Mouse (Mus musculus) layer of hippocampus, adult 8-10 months (tissue): Measurements from ENCODE around the gene Fam149a. TPM values are rescaled to one million over a fixed set of nuclear protein-coding genes. Genes with fewer than 3 reads are reported as not detected.

Experiments used
- DNase-seq, 2 experiments: peaks; one replicate each; pipeline ENCODE4 v3.0.0; 2022; ENCODE audit warnings: low spot score in 2 of 2
- total RNA-seq, 4 experiments: library from RNA; stranded (reverse); gene quantifications; 2 replicates each; pipeline ENCODE4 v1.2.4; 2022

Fam149a gene
- 10 to 100 TPM; 11.4 to 16.4 (median 14.7) TPM for total RNA-seq

- DNase-seq = no peak
Measured at GRCm38 (mm10) chr8:45381963-45382347, at the start of gene Fam149a. TSS of gene Fam149a (minus strand) at chr8:45382291.

GRCm38 (mm10) chr8:45420151-45420550 lies 38.1 kb upstream of the Fam149a start:
- DNase-seq = no peak

- no peak for DNase-seq
Measured at GRCm38 (mm10) chr8:45414965-45415364, 32.9 kb upstream of the Fam149a start.

DNA sequence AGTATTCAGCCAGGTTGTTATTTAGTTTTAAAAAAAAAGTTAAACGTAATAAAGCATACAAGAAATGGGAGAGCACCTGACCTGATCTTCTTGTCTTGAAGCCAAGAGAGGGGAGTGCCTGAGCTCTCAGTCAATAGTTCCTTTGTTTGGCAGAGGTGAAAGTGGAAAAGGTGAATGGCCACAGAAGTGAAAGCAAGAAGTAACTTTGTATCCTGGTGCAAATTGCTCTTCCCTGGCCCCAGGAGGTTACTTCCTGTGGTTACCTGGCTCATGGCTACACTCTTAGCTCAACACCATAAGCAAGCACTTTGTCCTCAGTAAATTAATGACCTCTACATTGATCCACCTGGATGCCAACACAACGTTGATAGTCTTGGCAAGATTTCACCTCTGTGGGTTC lies 28.8 kb upstream of the Fam149a start, which contains the start of gene Tlr3:
Tlr3 (minus strand) TSS at position 199 of the 400 bp plus-strand sequence.
- DNase-seq = no peak

DNA sequence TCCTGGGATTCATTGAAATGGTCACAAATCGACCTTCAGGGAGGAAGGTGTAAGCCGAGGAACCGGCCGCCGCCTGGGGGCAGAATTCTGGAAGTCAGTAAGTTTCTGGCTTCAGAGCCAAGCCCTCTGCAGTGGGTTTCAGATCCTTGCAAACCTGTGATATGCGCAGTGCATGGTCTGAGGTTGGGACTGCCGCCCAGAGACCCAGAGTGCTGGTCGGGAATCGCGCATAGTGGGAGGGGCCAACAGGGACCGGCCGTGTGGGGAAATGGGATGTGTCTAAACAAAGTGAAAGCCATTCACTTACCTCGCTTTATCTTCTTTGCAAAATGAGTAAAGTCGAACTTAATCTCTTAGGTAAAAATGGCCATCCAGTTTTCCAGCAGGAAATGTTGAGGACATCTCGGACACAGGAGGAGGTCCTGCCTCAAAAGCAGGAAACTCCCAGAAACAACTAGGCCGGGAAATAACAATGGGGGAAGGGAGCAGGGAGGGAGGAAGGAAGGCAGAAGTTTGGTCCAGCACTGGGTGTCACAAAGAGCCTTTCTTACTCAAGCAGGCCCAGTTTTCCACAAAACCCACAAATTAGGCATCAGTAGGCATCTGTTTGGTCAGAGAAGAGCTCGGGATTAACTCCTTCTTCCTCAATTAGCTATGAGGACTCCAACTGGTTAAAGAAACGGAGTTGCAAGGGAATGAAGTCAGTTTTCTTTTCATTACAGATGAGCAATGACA lies 28.2 kb upstream of the Fam149a start:
- DNase-seq = peak; percentile 19 to 32

GRCm38 (mm10) chr8:45409702-45410101 lies 27.6 kb upstream of the Fam149a start:
- DNase-seq = no peak

DNA sequence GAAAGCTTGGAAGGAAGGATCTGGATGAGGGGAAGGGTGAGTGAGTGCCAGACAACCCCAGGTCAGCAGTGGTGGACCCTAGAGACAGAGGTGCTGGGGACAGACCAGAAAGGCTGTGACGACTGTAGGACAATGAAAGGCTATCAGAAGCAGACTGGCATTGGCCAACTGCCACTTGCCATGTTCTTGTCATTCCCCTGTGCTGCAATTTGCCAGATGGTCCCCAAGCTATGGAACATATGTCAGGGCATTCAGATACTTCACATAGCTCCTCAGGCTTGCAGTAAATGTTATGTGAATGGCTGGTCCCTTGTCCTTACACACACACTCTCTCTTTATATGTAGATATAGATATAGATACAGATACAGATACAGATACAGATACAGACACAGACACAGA lies 1.2 kb upstream of the Fam149a start:
- DNase-seq = no peak

DNA sequence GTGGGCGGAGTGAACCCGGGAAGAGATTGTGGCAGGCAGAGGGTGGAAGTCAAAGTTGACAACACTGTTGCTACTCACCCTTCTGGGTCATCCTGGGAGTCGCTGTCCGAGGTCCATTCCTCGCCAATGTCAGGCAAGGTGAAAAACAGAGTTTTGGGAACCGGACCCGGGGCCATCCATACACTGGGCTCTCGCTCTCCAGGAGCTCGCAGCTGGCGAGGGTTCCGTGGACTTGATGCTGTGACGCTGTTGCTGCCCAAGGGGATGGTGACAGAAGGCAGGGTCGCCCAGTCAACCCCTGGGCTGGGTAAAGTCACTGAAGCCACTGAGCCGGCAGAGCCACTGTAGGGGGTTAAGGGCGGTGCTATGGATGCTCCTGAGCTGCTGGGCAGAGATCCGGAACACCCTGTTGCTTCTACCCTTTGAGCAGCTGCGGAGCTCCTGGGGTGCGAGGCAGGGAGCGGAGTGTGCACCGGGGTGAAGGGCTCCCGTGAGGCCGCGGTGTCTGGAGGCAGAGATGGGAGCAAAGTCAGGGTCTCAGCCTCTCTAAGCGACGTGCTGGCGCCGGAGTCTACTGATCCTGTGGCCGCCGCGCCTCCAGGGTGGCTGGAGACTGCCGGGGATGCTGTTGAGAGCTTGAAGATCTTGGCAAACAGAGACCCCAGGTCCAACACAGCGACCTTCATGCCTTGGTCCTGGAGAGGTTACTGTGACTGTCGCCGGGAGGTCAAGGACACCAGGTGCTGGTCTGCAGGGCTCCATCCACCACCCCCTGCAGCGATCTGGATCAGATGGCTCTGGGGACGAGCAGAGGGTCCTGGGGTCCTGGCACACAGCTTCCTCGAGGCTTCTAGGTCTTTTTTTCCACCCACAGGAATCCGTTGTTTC lies 772 bp downstream of the Fam149a start:
- no peak for DNase-seq

GRCm38 (mm10) chr8:45380598-45380997 lies 1.5 kb downstream of the Fam149a start:
- DNase-seq = no peak

DNA sequence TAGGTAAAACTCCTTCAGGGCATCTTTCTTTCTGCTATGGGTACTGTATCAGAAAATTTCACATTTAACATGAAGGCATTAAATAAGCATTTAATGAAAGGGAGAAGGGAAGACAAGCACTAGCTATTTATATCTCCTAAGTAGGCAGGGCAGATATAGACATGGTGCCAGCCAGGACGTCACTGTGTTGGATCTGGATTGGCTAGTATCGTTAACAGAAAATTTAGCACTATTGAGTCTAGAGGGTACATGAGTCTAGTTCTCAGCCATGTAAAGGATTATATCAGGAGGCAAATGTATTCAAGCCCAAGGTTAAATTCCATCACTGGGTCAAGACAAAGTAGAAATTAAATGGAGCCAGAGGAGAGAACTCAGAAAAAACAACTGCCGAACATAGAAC lies 8.0 kb downstream of the Fam149a start:
- no peak for DNase-seq

DNA sequence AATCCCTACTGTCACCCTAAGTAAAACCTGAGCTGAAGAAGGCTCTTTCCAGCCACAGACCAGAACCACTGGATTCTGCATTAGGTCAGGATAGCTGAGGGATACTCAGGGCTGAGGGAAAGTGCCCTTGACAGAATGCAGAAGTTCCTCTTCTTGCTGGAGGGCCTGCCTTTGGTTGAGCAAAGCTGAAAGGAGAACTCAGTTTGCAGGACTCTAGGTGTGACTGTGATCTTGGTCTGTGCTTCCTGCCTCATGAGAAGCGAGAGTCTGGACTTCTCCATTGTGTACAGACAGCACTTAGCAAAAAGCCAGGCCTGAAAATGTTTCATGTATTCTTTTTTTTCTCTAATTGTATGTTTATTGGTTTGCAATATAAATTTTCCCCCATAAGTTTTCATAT lies 14.9 kb downstream of the Fam149a start:
- no peak for DNase-seq

GRCm38 (mm10) chr8:45363220-45363619 lies 18.9 kb downstream of the Fam149a start:
- DNase-seq = no peak

GRCm38 (mm10) chr8:45362323-45362722 lies 19.8 kb downstream of the Fam149a start:
- DNase-seq = peak in 1 of 2 experiments; percentile 12

GRCm38 (mm10) chr8:45359091-45359605 lies 22.9 kb downstream of the Fam149a start:
- DNase-seq = no peak

DNA sequence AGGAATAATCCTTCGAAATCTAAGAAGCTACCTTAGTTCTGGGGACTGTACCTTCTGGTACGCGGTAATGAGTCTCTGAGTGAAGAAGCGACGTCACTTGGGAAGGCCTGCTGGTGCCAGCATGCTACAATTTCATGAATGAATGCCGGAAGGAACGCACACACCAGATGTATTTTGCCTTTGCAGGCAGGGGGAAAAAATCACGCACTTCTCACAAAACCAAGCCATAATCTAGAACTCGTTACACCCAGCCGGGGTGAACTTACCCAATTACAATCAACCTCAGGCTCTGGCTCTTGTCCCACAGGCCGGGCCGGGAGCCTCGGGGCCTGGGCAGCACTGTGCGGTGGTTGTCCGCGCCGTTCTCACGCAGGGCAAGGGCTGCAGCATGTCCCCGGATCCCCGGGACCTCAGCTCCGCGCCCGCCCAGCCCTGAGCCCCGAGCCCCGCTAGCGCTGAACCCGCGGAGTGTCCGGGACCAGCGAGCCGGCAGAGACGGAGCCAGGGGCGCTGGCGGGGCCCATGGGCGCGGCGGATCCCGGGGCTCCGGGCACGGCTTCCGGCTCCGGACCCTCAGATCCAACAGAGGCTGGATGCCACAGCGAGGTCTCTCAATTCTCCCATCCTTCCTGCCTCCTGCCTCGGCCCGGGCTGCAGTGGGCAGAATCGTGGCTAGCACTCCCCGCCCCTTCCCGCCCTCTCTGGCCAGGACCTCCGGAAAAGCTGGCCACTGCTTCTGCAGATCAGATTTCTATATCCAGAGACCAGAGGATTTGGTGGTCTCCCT lies 23.8 kb downstream of the Fam149a start:
- peak in 1 of 2 experiments; percentile 39 for DNase-seq

- DNase-seq = no peak
Measured at GRCm38 (mm10) chr8:45355809-45356208, 26.3 kb downstream of the Fam149a start.

- peak in 1 of 2 experiments; percentile 71 for DNase-seq
Measured at GRCm38 (mm10) chr8:45345031-45345430, 37.1 kb downstream of the Fam149a start.

DNA sequence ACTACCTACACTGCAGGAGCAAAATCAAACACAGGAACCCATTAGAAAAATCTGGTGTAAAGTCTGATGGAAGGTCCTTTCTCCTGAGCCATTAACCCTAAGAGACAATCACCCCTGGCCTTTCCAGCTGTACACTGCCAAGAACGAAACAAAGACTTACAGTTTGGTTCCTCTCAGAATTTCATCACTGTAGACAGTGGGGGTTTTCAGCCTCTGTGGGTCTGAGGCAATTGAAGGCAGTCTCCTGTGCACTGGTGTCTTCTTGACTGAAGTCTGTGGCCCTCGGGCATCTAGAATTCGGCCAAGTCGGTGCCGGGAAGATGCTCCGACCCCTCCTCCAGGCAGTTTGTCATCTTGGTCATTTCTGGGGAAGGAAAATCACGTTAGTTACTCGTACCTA lies 37.8 kb downstream of the Fam149a start:
- DNase-seq = no peak

DNA sequence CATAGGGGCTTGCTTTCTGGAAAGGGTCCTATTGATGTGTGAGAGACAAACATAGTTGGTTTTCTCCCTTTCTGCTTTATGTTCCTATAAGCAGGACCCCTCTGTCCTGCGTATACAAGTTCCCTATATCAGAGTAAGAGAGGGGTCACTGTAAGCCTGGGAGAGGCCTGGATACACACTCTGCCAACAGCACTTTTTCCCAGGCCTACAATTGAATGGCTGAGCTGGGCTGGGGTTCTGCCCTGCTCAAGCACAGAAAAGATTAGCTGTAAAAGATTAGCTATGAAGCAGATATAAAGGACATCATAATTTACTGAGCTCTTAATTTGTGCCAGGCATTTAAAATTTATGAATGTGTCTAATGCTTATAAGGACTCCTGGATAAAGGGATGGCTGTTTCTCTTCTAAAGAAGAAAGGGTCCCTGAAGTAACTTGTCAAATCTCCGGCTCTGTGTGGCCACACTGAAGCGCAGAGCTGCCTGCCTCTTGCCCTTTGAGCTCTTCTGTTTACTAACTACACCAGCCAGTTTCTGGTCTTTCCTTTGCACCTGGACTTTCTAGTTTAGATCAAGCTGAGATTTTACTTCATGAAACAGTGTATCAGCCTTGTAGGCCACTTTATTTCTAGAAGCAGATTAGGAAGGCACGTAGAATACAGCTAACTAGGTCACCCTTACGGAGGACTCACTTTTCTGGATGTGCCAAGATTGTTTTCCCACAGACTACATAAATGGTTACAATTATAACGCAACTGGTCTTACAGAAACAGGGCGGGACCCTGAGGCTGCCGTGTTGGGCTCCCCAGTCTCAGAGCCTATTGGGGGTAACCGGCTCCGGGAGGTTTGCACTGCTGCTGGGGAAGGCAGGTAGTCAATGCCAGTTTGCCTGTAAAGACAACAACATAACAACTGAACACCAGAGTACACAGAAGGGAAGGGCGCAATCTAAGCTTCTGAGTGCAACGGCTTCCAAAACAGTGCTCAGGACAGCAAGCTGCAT lies 40.2 kb downstream of the Fam149a start:
- no peak for DNase-seq

DNA sequence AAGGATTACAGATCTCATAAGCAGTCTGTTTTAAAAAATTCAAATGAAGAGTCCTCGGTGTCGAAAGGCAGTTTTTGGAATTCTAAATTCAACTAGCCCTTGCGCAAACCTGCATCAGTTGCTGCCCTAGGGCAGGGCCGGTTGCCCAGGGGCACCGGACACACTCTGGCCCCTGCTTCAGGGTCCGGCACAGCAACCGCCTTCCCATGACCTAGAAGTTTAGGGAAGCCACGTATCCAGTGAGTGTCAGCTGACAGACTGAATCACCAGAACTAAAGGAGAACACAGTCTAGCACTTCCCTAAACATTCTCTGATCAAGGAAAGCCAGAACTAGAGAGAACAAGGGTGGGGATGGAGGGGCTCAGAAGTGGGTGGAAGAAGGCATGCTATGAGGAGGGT lies 48.6 kb downstream of the Fam149a start:
- DNase-seq = no peak
